Mouse (Mus musculus) frontal cortex, postnatal 36 days (tissue): ENCODE measurements around the gene Nop2.
A peak's percentile ranks its signal among the peaks of the same experiment; 100 is the strongest.

Experiments
- DNase-seq, 2 experiments: peaks; one replicate each; pipeline ENCODE4 v3.0.0; 2022; ENCODE audit warnings: low spot score in 2 of 2

Nop2 gene

GRCm38 (mm10) chr6:125170194-125170593 lies 38.5 kb downstream of the Nop2 start:
- DNase-seq, result no peak

- no peak for DNase-seq
These were observed 40.8 kb downstream of the Nop2 start for GRCm38 (mm10) chr6:125172474-125172873.

DNA sequence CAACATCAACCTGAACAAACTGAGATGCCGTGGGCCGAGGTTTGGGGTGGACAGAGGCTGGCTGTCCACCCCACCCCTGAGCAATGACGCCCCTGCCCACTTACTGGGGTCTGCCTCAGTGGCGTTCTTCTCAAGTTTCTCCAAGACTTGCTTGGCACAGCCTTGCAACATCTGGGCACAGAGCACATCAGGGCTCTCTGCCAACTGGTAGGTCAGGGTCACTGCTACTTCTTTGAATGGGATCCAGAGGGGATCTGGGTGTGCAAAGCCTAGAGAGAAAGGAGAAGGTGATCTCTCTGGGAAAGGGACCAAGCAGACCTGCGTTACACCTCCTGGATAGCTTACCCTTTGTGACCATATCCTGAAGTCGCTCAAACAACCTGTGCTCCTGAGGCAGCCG lies 41.5 kb downstream of the Nop2 start:
- no peak for DNase-seq

DNA sequence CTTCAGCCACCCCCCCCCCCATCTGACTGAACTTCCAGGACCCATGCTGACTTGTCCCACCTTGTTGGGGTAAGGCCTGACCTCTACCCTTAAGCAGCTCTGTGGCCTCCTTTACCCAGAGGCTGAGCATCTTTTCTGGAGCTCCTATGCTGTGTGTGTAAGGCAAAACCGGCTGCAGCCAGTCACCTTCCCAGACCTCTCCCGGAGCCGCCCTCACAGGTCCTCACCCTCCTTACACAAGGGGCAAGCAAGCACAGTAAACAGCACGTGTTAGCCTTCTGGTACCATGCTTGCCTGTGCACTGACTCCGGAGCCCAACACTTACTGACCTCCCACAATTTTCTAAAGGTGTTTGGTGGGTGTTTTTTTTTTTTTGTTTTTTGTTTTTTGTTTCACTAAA lies 43.8 kb downstream of the Nop2 start:
- no peak for DNase-seq

DNA sequence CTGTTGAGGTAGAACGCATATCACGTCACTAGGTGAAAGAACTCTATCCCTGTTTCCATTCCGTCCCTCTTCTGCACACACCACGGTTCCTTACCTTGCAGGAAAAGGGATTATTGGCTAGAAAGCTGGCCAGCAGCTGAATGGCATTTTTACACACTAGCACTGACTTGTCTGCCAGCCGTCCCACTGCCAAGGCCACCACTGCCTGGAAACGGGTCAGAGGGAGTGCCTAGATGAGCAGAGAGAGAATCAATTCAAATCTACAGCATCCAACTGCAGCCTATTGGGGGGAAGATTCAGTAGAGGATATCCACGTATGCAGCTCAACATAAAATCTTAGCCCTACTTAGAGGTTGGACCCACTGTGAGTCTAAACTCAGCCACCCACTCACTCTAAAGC lies 47.9 kb downstream of the Nop2 start:
- DNase-seq, result no peak

DNA sequence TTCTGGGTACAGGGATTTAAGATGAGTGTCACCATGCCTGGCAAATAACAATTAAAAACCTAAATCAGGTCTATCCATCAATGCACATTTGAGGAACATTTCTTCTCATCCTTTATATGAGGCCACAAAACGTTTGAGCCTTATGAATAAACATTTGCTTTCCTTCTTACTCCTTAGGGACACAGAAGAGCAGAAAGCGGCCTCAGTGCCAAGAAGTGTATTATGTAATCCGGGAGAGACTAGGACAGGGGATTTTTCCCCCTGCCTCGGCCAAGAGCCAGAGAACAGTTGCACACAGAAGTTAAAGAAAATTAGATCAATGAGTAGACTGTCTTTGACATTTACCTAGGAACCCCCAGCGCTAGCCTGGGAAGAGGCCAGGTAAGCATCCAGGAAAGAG lies 50.4 kb downstream of the Nop2 start:
- DNase-seq, result no peak

DNA sequence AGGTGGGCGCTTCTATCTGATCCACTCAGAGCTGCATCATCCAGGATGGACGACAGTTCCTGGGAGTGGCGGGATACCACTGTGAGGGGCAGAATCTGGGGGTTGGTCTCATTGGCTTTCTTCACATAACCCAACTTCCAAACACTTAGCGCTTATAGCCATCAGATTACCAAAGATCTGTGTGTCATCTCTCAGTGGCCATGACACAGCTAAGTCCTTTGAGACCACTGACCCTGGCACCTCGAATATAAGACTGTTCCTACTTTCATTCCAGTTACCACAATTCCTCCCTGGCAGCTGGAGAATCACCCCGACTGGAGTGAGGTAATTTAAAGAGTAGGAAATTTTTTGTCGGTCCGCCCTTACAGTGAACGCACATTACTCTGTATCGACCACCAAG lies 54.5 kb downstream of the Nop2 start:
- no peak for DNase-seq

DNA sequence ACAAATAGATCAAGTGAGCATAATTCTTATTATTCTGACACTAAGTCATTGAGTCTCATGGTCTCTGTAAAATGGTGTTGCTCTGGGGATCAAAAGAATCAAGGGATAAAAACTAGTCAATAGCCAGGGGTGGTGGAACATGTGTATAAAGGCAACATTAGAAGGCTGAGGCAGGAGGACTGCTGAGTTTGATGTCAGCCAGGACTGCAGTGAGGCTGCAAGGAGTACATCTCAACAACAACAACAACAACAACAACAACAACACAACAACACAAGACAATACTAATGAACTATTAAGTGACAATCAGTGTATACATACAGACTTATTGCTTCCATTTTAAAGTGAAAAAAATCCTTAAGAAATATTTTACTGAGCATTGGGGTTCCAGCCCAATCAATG lies 59.1 kb downstream of the Nop2 start:
- no peak for DNase-seq

DNA sequence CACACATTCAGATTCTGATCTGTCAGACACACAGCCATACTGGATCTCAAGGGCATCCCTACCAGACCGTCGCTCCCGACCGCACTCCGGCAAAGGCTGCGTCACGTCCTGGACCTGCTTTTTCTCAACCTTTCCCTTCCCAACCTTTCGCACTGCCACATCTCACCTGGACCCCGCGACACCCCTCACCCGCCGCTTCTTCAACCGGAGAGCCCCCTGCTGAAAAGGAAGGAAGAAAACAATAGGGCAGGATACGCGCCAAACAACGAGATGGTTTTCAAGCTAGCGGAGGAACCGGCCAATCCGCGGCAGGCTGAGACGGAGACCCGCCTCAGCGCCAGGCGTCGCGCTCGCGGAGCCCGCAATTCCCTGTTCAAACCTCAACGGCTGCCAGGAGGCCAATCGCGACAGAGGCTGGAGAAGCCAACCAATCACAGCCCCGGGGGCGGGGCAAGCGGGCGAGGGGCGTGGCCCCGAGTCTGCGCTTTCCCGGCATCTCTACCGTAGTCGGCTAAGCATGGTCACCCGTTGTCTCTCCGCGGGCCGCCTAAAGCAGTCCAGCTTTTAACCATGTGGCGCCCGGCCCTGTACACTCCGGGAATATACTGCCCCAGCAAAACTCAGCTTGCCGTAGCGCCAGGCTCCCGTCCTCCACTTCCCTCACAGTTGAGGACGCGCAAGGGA lies 59.8 kb downstream of the Nop2 start, which contains the start of the genes Ncapd2 and Mrpl51:
TSS of gene Ncapd2 (minus strand) at position 370 of the 684 bp plus-strand sequence.
TSS of gene Mrpl51 (plus strand) at position 470 of the 684 bp plus-strand sequence.
- DNase-seq, result peak; percentile 94 to 98

DNA sequence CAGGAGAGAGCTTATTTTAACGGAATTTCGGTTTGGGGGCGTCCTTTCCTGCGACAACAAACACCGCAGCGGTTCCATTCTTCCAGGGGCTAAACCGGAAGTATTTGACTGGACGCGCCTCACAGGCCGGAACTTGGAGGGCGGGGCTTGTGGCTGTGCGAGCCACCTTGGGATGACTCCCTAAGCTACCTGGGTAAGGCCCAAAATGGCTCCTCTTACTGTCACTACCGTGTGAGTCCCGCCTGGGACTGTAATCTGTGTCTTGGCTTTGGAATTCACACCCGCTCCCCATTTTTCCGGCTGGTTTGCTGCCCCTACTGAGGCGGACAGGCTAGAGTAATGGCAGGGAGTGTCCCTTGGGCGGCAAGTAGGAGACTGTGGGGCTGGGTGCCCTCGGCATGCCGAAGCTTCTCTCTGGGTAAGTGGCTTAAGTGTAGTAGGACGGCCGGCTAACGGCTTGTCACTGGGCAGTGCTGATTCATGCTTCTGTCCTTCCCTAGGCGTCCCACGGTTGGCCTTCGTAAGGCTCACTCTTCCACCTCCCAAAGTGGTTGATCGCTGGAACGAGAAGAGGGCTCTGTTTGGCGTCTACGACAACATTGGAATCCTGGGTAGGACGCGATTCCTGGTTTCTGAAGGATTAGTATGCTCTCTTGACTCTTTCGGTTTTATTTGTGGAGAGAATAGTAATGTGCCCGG lies 60.5 kb downstream of the Nop2 start:
- DNase-seq, result peak; percentile 87 to 93

DNA sequence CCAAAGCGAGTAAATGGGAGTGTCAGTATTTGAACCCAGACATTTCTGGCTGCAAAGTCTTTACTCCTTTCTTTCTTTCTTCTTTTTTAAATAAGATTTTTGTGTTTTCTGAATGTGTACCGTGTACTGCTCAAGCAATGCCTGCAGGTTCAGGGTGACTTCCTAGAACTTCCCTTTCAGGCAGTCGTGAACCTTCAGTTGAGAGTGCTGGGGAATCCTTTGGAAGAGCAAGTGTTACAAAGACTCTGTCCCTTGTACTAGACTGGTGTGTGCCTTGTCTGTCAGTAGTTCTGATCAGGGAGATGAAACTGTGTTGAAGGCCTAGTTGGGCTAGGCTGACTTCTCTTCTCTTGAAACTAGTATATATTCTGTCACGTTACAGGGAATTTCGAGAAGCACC lies 61.1 kb downstream of the Nop2 start:
- no peak for DNase-seq

GRCm38 (mm10) chr6:125193390-125193789 lies 61.7 kb downstream of the Nop2 start:
- DNase-seq, result no peak
